Mouse (Mus musculus) spleen, adult 10 weeks (tissue): ENCODE measurements around the gene Trpv6. TPM values are rescaled to one million over a fixed set of nuclear protein-coding genes. Genes with fewer than 3 reads are reported as not detected.

Source experiments
- polyA plus RNA-seq: library from polyadenylated mRNA; stranded (reverse); fragments of 350-450 nt; fragmentation: Illumina TruSeq; extraction: RNeasy Lipid Tissue Mini Kit (QIAGEN cat#74804); gene quantifications from one replicate; pipeline ENCODE4 v1.2.3, GENCODE M21; 2015; ENCODE audit warnings: low replicate concordance; ENCODE audit not compliant: insufficient read depth

Gene Trpv6
- not detected for polyA plus RNA-seq

DNA sequence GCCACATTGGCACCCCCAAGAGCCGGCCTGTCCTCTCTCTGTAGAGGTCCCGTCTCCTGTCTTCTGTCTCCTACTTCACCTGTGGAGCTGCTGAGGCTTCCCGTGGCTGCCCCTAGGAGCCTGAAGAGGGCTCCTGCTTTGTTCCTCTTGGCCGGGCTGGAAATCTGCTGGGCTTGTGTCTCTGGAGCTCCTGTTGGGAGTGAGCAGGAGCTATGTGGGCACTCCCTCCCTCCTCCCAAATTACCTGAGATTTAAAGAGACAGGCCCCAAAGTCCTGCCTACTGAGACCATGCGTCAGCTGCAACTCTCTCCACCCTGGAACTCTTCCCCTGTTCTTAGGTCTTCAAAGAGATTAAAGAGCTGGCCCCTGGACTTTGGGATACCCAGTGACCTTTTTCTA lies at the start of gene Trpv6:
Gene Trpv6 (minus strand): TSS at position 228 of the 400 bp plus-strand sequence.

DNA sequence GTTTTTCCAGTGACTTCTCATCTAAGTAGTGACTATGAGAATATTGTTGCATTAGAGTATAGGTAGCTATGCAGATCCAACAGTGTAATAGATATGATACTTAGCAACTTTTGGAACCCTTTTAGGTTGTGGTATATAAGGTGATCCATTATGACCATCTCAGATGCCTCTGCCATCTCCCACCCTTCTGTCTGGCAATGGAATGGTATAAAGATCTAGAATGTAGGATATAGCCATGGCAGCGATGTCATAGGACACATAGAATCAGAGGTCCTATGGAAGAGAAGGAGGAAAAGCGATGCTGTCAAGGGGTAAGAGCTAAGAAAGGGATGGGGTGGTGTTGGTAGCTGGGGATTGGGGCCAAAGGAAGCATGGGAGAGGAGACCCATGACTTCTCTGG lies 47.9 kb upstream of the Trpv6 start, which contains the start of gene Llcfc1:
Gene Llcfc1 (plus strand): TSS at position 301 of the 400 bp plus-strand sequence.

DNA sequence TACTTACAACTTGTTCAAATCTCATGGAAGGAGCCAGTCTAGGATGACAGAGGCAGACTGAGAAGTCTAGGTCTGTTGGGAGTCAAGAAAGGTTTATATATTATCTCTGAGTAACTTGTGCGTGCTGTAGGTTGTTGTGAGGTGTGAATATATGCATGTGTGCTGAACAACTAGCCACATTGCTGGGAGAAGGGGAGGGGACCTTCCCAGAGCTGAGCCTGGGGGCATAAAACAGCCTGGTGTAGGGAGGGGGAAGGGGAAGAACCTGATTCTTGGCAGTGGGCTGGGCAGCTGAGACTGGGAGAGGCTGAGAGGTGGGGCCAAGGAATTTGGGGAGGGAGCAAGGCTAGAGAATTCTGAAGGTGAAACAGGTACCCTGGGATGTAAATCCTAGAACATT lies 44.5 kb upstream of the Trpv6 start, which contains the start of gene Trpv5:
Gene Trpv5 (minus strand): TSS at position 101 of the 400 bp plus-strand sequence.

DNA sequence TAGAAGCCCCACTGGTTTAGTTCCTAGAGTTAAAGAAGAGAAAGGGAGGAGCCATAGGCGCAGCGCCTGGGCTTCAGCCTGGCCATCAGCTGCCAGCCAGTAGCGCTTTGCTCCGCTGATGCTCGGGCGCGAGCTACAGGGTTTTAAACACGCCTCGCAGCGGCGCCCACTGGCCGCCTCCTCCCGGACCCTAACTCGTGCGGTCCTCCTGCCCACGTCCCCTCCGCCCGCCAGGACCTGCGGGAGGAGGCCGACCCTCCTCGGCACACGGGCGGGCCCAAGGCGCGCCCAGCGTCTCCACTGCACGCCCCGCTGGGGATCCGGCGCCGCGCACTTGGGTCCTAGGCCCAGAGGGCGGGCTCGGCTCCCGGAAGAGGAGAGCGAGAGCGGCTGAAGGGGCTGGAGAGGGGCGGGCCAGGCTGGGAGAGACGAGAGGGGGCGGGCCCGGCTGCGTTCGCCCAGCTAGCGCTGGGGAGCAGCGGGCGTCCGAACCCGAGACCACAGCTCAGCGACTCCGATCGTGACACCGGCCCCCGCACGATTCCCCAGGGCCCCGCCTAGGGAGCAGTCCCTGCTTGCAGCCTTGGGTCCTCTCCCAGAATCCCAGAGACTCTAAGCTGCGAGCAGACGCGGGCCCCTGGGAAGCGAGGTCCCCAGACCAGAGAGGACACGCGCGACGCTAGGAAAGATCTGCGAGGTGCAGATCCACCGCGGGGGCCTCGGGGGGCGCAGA lies 31.0 kb downstream of the Trpv6 start, which contains the start of gene Ephb6:
Gene Ephb6 (plus strand): TSS at position 422 of the 733 bp plus-strand sequence.

Other genes with a start within 250 kb of the Trpv6 start
- gene Gm5771, start 244.0 kb downstream of the Trpv6 start, polyA plus RNA-seq, result not detected
- not detected for gene Gm10334, start 190.3 kb downstream of the Trpv6 start, polyA plus RNA-seq
- gene Prss1, start 177.5 kb downstream of the Trpv6 start, polyA plus RNA-seq, result not detected
- gene Prss2, start 114.6 kb downstream of the Trpv6 start, polyA plus RNA-seq, result 8.4 TPM
- gene Ephb6, start 30.9 kb downstream of the Trpv6 start, polyA plus RNA-seq, result 2.0 TPM
- gene Trpv5, start 44.4 kb upstream of the Trpv6 start, polyA plus RNA-seq, result not detected
- gene Llcfc1, start 48.0 kb upstream of the Trpv6 start, polyA plus RNA-seq, result not detected
- gene Kel, start 67.9 kb upstream of the Trpv6 start, polyA plus RNA-seq, result 35.3 TPM
- not detected for gene Olfr459, start 138.8 kb upstream of the Trpv6 start, polyA plus RNA-seq
- not detected for gene Pip, start 211.1 kb upstream of the Trpv6 start, polyA plus RNA-seq
- not detected for gene Sval2, start 216.6 kb upstream of the Trpv6 start, polyA plus RNA-seq